ENCODE assay signal across 10 mouse cellular contexts in the genomic region with DNA sequence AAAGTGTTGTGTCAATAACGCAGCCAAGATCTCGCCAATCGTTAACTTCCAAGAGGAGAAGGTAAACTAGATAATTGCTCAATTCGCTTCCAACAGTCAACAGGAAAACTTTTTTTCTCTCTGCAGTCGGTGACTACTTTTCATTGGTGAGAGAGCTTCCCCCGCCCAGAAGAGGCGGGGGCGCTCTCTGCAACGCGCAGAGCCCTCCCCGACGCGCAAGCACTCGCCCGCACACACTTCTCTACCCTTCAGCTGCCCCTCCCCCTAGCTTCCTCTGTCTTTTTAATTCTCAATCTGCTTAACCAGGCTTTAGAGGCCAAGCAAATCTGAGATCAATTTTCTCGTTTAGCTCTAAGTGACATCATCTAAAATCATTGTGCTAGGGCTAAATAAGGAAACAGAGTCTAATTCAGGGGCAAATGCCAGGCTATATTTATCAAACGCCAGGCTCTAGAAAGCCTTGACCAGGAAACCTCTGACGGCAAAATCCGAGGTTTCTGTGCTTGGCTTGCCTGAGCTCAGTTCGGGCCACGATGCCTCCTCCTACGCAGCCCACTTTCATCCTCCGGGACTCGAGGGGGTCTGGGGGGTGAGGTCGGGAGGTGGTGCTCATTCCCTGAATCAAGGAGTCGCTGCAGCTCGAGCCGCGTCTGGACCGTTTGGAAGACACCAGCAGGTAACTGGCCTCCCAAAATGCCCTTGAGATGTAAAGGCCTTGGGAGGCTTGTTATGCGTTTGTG. TPM values are rescaled to one million over a fixed set of nuclear protein-coding genes. Genes with fewer than 3 reads are reported as not detected.
DNase-seq lines count a peak whose midpoint lies in the region; ATAC-seq and TF ChIP-seq lines count a peak whose summit lies in the region.
"Had no signal": no experiment of that assay in that cellular context is flagged by ENCODE, and none has a peak within 500 bp of the region (broad histone marks: within the 10 kb centered on the region; RNA-seq: fewer than 3 reads in every experiment).

A gene (minus strand): TSS at position 50 of the 740 bp plus-strand sequence.

- H3K9ac ChIP-seq in hindbrain, postnatal 0 days (replicated peaks; ENCODE audit: low read length), result no peak within 1 kb of the TSS
- no peak within 1 kb of the TSS for H3K9ac ChIP-seq in midbrain, postnatal 0 days (replicated peaks; ENCODE audit: low read length, poor library complexity, severe bottlenecking)

- no peak for TF ChIP-seq POLR2A in kidney, adult 2 months (IDR thresholded peaks at IDR 0.05; ENCODE audit: low read depth, low read length)

- H3K4me3 ChIP-seq in kidney, adult 2 months (ENCODE audit: insufficient read depth, low read depth, low read length), result no peak within 1 kb of the TSS
- peak within 1 kb of the TSS; percentile 23 for H3K4me3 ChIP-seq in hindbrain, postnatal 0 days (ENCODE audit: low read length)
- H3K4me3 ChIP-seq in midbrain, postnatal 0 days (ENCODE audit: low read depth, low read length), result peak within 1 kb of the TSS; percentile 23

- H3K4me1 ChIP-seq in kidney, adult 2 months (ENCODE audit: control insufficient read depth, insufficient read depth, low read length), result no peaks in the 10 kb centered on the region
- H3K4me1 ChIP-seq in hindbrain, postnatal 0 days (ENCODE audit: insufficient read depth, low read length), result no peaks in the 10 kb centered on the region
- H3K4me1 ChIP-seq in midbrain, postnatal 0 days (ENCODE audit: insufficient read depth, low read length), result no peaks in the 10 kb centered on the region

- no peak within 1 kb of the TSS for H3K27ac ChIP-seq in kidney, adult 2 months (ENCODE audit: insufficient read depth, low read depth, low read length)
- no peak within 1 kb of the TSS for H3K27ac ChIP-seq in hindbrain, postnatal 0 days
- no peak within 1 kb of the TSS for H3K27ac ChIP-seq in midbrain, postnatal 0 days (ENCODE audit: low read depth, low read length)

- TF ChIP-seq CTCF in kidney, adult 2 months (conservative IDR thresholded peaks at IDR 0.05; ENCODE audit: insufficient read depth, insufficient read length, low read depth, low read length), result no peak
- TF ChIP-seq CTCF in hindbrain, postnatal 0 days (IDR thresholded peaks at IDR 0.05; ENCODE audit: low read depth), result no peak
- TF ChIP-seq CTCF in midbrain, postnatal 0 days (IDR thresholded peaks at IDR 0.05), result no peak

- H3K36me3 ChIP-seq in kidney, adult 2 months (ENCODE audit: control insufficient read depth, insufficient read depth, low read length), result no peaks in the 10 kb centered on the region
- H3K36me3 ChIP-seq in hindbrain, postnatal 0 days (ENCODE audit: insufficient read depth, low read length), result no peaks in the 10 kb centered on the region
- H3K36me3 ChIP-seq in midbrain, postnatal 0 days (ENCODE audit: insufficient read depth, low read length), result no peaks in the 10 kb centered on the region

- peak within 1 kb of the TSS; percentile 48 for H3K4me2 ChIP-seq in hindbrain, postnatal 0 days (ENCODE audit: low read depth, low read length)
- H3K4me2 ChIP-seq in midbrain, postnatal 0 days (ENCODE audit: low read depth, low read length, poor library complexity, severe bottlenecking), result peak within 1 kb of the TSS; percentile 48; the same call in 1 of the 2 replicates

- DNase-seq in kidney, adult 2 months, result peak; percentile 22
- no peak for DNase-seq in kidney, adult 18-20 months
- peak; percentile 53 for DNase-seq in embryo, embryonic 11 days
- no peak for DNase-seq in hindbrain, postnatal 0 days (ENCODE audit: low spot score)
- DNase-seq in midbrain, postnatal 0 days (ENCODE audit: low spot score), result no peak
- DNase-seq in gastrocnemius, postnatal 25 days, result no peak
- no peak for DNase-seq in cerebellum, adult 9-11 months
- no peak for DNase-seq in adrenal gland, adult 8-10 months
- DNase-seq: kidney, adult 8-10 months had no signal

- ATAC-seq in hindbrain, postnatal 0 days, result no peak
- no peak for ATAC-seq in midbrain, postnatal 0 days (ENCODE audit: low FRiP score)

- H3K27me3 ChIP-seq in kidney, adult 2 months (replicated peaks; ENCODE audit: control insufficient read depth, insufficient read depth, low read length), result peaks cover 12% of the 10 kb centered on the region
- peaks cover 74% of the 10 kb centered on the region for H3K27me3 ChIP-seq in hindbrain, postnatal 0 days (ENCODE audit: insufficient read depth, low read length)
- H3K27me3 ChIP-seq in midbrain, postnatal 0 days (ENCODE audit: insufficient read depth, low read length), result peaks cover 72% of the 10 kb centered on the region
- H3K27me3 ChIP-seq: CH12.LX had no signal

- WGBS in kidney, adult 2 months, result 2% methylated on average over 31 of the region's 31 CpGs
- 1% methylated on average over 31 of the region's 31 CpGs for WGBS in hindbrain, postnatal 0 days
- WGBS in midbrain, postnatal 0 days, result under 1% methylated on average over 31 of the region's 31 CpGs

- no peaks in the 10 kb centered on the region for H3K9me3 ChIP-seq in hindbrain, postnatal 0 days (ENCODE audit: low read length)
- H3K9me3 ChIP-seq in midbrain, postnatal 0 days (ENCODE audit: low read length), result no peaks in the 10 kb centered on the region

RNA-seq across cellular contexts. Expression of the gene that starts here (rescaled TPM):
- polyA plus RNA-seq in kidney, adult 2 months (2012; rRNA removed), result 0.03 TPM in 1 of 2 replicates, not detected in the other
- total RNA-seq in hindbrain, postnatal 0 days (2014; rRNA removed), result 0.05 TPM in 1 of 2 replicates, not detected in the other
- not detected in 2 replicates for polyA plus RNA-seq in hindbrain, postnatal 0 days (2015; fragmentation: Nextera tagmentation; extraction: Ambion mirVana)
- total RNA-seq in midbrain, postnatal 0 days (2014; rRNA removed), result 0.90 and 1.3 TPM in 2 replicates
- 5.8 and 10.8 TPM in 2 replicates for polyA plus RNA-seq in midbrain, postnatal 0 days (2015; fragmentation: Nextera tagmentation; extraction: Ambion mirVana)
- not detected for total RNA-seq in gastrocnemius, postnatal 25 days (2021)
- total RNA-seq in adrenal gland, adult 8-10 months (2022), result not detected
- total RNA-seq: CH12.LX had no signal

Comparison
In these comparisons a context has a peak if more than half of its experiments do, and no peak if none do; other contexts are left out.
1. Peak in DNase-seq in kidney, adult 2 months; RNA of the gene not detected or under 1 TPM.